Mouse (Mus musculus): Measurements from ENCODE around the gene Chd9.

DNA sequence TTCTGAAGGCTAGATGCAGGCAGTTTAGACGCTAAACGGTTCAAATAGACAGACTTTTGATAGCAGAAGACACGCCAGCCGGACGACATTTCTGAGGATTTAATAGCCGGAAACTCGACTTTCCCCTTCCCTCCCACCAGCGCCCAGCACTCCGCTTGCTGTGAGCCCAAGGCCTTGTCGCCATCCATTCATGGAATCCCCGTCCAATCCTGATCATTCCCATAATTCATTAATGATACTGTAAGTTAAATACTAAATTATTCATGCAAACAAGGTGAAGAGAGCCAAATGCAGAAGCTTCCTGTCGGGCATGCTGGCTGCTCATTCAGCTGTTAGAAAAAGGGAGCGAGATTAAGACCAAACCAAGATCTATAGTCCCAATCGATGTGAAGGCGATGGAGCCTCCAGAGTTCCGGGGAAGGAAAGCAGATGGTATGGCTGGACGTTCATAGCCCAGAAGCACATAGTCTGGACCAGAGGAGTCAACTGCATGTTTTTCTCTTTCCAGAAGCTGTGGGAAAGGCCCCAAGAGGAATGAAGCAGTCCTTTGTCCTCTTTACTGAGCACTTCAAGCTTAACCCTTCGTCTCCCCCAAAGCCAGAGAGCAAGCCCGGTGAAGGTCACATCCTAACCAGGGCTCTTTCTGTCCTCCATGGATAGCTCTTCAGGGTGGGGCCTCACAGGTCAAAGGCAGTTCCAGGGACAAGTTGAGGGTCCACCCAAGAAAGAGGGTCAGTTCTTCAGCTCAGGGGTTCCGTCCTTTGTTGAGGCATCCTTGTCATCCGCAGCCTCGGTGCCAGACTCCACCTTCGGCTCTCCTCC lies 11.9 kb upstream of the Chd9 start:
- TF ChIP-seq CTCF (IDR thresholded peaks at IDR 0.05; ENCODE audit: low read depth, low read length) (no peak), POLR2A (IDR thresholded peaks at IDR 0.05; ENCODE audit: borderline replicate concordance, low read depth, low read length) (no peak)
